Comparison of ENCODE assay signal across 8 mouse cellular contexts in the genomic region with DNA sequence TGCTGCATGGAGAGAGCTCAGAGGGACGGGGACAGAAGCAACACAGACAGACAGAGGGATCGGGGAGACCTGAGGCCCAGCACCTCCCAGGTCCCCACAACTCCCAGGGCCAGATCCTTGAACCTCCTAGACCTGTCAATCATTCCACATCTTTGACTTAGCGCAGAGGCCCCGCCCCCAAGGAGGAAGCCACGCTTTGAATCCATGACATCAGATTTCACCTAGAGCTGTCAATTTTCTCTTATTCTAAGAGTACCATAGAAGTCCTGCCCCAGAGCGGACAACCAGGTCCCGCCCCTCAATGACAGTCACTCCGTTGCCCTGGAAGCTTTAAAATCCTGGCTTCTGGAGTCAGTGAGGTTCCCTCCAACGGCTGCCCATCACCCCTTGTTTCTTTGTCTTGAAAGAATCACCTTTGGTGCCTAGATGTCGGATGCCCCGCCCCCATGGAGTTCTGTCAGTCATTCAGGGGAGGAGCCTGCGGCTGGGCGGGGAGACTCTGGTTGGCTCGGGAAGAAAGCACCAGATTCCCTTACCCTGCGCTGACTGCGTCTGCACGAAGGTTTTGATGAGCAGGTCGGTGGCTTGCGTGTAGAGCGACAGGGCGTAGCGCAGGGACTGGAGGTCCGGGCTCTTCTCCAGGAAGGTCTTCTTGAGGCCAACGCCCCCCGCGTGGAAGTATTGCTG. TPM values are rescaled to one million over a fixed set of nuclear protein-coding genes. Genes with fewer than 3 reads are reported as not detected.
DNase-seq lines count a peak whose midpoint lies in the region; ATAC-seq and TF ChIP-seq lines count a peak whose summit lies in the region.

No protein-coding gene starts in this region.

- DNase-seq in right cerebral cortex, postnatal 10 days (ENCODE audit: low spot score in 2 of 2), result peak; percentile 62 to 64
- DNase-seq in right cerebral cortex, postnatal 36 days (ENCODE audit: low spot score in 2 of 2), result no peak
- DNase-seq in embryo, embryonic 10 days (ENCODE audit: low spot score), result peak; percentile 79
- DNase-seq in heart, postnatal 0 days (ENCODE audit: low spot score), result no peak
- peak; percentile 59 for DNase-seq in kidney, postnatal 14 days
- DNase-seq in layer of hippocampus, adult 18-20 months (ENCODE audit: low spot score in 2 of 2), result no peak

- H3K4me3 ChIP-seq in heart, postnatal 0 days (ENCODE audit: low read depth, low read length), result no peak overlapping the region
- peak overlapping the region; percentile 64 for H3K4me3 ChIP-seq in megakaryocyte, embryonic 14.5 days (replicated peaks)
- peak overlapping the region; percentile 14; the same call in 1 of the 2 replicates for H3K4me3 ChIP-seq in stomach, embryonic 16.5 days (replicated peaks; ENCODE audit: low read length)

- peaks cover 14% of the 10 kb centered on the region for H3K4me1 ChIP-seq in heart, postnatal 0 days (ENCODE audit: control insufficient read depth, insufficient read depth)
- peaks cover 97% of the 10 kb centered on the region for H3K4me1 ChIP-seq in megakaryocyte, embryonic 14.5 days
- no peaks in the 10 kb centered on the region for H3K4me1 ChIP-seq in stomach, embryonic 16.5 days (ENCODE audit: control insufficient read depth, insufficient read depth, low read length)

- H3K9ac ChIP-seq in heart, postnatal 0 days (replicated peaks; ENCODE audit: low read depth, low read length), result no peak overlapping the region
- no peak overlapping the region for H3K9ac ChIP-seq in stomach, embryonic 16.5 days (ENCODE audit: low read length)

- no peak for TF ChIP-seq CTCF in heart, postnatal 0 days (IDR thresholded peaks at IDR 0.05; ENCODE audit: low read depth)

- H3K4me2 ChIP-seq in heart, postnatal 0 days (ENCODE audit: low read depth, low read length), result peak overlapping the region; percentile 19
- H3K4me2 ChIP-seq in stomach, embryonic 16.5 days (ENCODE audit: low read depth, low read length), result peak overlapping the region; percentile 42

- 4% methylated on average over 26 of the region's 26 CpGs for whole genome bisulfite sequencing in heart, postnatal 0 days
- 4% methylated on average over 26 of the region's 26 CpGs for WGBS in stomach, embryonic 16.5 days

- no peaks in the 10 kb centered on the region for H3K9me3 ChIP-seq in heart, postnatal 0 days (replicated peaks; ENCODE audit: control insufficient read depth, low read length)
- H3K9me3 ChIP-seq in megakaryocyte, embryonic 14.5 days, result no peaks in the 10 kb centered on the region
- no peaks in the 10 kb centered on the region for H3K9me3 ChIP-seq in stomach, embryonic 16.5 days (replicated peaks; ENCODE audit: control insufficient read depth, low read length)

- no peak overlapping the region for H3K27ac ChIP-seq in heart, postnatal 0 days (ENCODE audit: low read depth)
- H3K27ac ChIP-seq in stomach, embryonic 16.5 days (ENCODE audit: low read length), result no peak overlapping the region

- H3K27me3 ChIP-seq in heart, postnatal 0 days (ENCODE audit: control insufficient read depth, insufficient read depth, low read length), result peaks cover 43% of the 10 kb centered on the region
- H3K27me3 ChIP-seq in megakaryocyte, embryonic 14.5 days (replicated peaks), result peaks cover 14% of the 10 kb centered on the region
- peaks cover 6% of the 10 kb centered on the region; the same call in 1 of the 2 replicates for H3K27me3 ChIP-seq in stomach, embryonic 16.5 days (ENCODE audit: control insufficient read depth, insufficient read depth, low read length)

- ATAC-seq in heart, postnatal 0 days (ENCODE audit: insufficient read depth, low read depth), result no peak
- ATAC-seq in stomach, embryonic 16.5 days (ENCODE audit: insufficient read depth, low FRiP score), result no peak; the same call in 1 of the 2 replicates

- no peaks in the 10 kb centered on the region for H3K36me3 ChIP-seq in heart, postnatal 0 days (replicated peaks; ENCODE audit: control insufficient read depth, insufficient read depth, low read length)
- H3K36me3 ChIP-seq in megakaryocyte, embryonic 14.5 days (replicated peaks; ENCODE audit: low read length), result peaks cover 40% of the 10 kb centered on the region
- H3K36me3 ChIP-seq in stomach, embryonic 16.5 days (ENCODE audit: control insufficient read depth, insufficient read depth, low read length), result no peaks in the 10 kb centered on the region

- no peak for TF ChIP-seq EP300 in heart, postnatal 0 days (IDR thresholded peaks at IDR 0.05; ENCODE audit: low read depth)

RNA-seq across cellular contexts. Expression of a gene that starts 23.3 kb away (rescaled TPM):
- total RNA-seq in heart, postnatal 0 days (2014; rRNA removed; ENCODE audit: low replicate concordance), result 84.1 and 108 TPM in 2 replicates
- 32.7 and 35.4 TPM in 2 replicates for polyA plus RNA-seq in heart, postnatal 0 days (2015; fragmentation: Nextera tagmentation; extraction: Ambion mirVana)
- 14.0 and 14.8 TPM in 2 replicates for polyA plus RNA-seq in megakaryocyte, embryonic 14.5 days (2012; ENCODE audit: insufficient read depth, low replicate concordance)
- polyA plus RNA-seq in stomach, embryonic 16.5 days (2015; fragmentation: Nextera tagmentation; extraction: Ambion mirVana), result 60.1 and 69.2 TPM in 2 replicates
- 10 to 100 TPM; 53.7 to 54.1 TPM for total RNA-seq in layer of hippocampus, adult 18-20 months (2021)

RNA-seq across cellular contexts. Expression of a gene that starts 36.7 kb away (rescaled TPM):
- 0.04 and 12.6 TPM in 2 replicates for total RNA-seq in heart, postnatal 0 days (2014; rRNA removed; ENCODE audit: low replicate concordance)
- polyA plus RNA-seq in heart, postnatal 0 days (2015; fragmentation: Nextera tagmentation; extraction: Ambion mirVana), result 0.59 and 1.6 TPM in 2 replicates
- 2.5 and 27.1 TPM in 2 replicates for polyA plus RNA-seq in megakaryocyte, embryonic 14.5 days (2012; ENCODE audit: insufficient read depth, low replicate concordance)
- 3.2 and 4.0 TPM in 2 replicates for polyA plus RNA-seq in stomach, embryonic 16.5 days (2015; fragmentation: Nextera tagmentation; extraction: Ambion mirVana)
- total RNA-seq in layer of hippocampus, adult 18-20 months (2021), result 1 to 10 TPM; 2.5 to 3.1 TPM

RNA-seq across cellular contexts. Expression of a gene that starts 37.4 kb away (rescaled TPM):
- total RNA-seq in heart, postnatal 0 days (2014; rRNA removed; ENCODE audit: low replicate concordance), result 0.57 and 1.2 TPM in 2 replicates
- polyA plus RNA-seq in heart, postnatal 0 days (2015; fragmentation: Nextera tagmentation; extraction: Ambion mirVana), result 0.51 and 0.60 TPM in 2 replicates
- 8.9 and 10.8 TPM in 2 replicates for polyA plus RNA-seq in megakaryocyte, embryonic 14.5 days (2012; ENCODE audit: insufficient read depth, low replicate concordance)
- polyA plus RNA-seq in stomach, embryonic 16.5 days (2015; fragmentation: Nextera tagmentation; extraction: Ambion mirVana), result 1.1 and 1.2 TPM in 2 replicates
- 100 to 1,000 TPM; 226 to 246 TPM for total RNA-seq in layer of hippocampus, adult 18-20 months (2021)

RNA-seq across cellular contexts. Expression of a gene that starts 42.0 kb away (rescaled TPM):
- total RNA-seq in heart, postnatal 0 days (2014; rRNA removed; ENCODE audit: low replicate concordance), result 14.6 and 16.9 TPM in 2 replicates
- 5.7 and 5.8 TPM in 2 replicates for polyA plus RNA-seq in heart, postnatal 0 days (2015; fragmentation: Nextera tagmentation; extraction: Ambion mirVana)
- 209 and 434 TPM in 2 replicates for polyA plus RNA-seq in megakaryocyte, embryonic 14.5 days (2012; ENCODE audit: insufficient read depth, low replicate concordance)
- 9.3 and 9.5 TPM in 2 replicates for polyA plus RNA-seq in stomach, embryonic 16.5 days (2015; fragmentation: Nextera tagmentation; extraction: Ambion mirVana)
- 1 to 10 TPM; 3.7 to 4.4 TPM for total RNA-seq in layer of hippocampus, adult 18-20 months (2021)

RNA-seq across cellular contexts. Expression of a gene that starts 42.1 kb away (rescaled TPM):
- total RNA-seq in heart, postnatal 0 days (2014; rRNA removed; ENCODE audit: low replicate concordance), result 333 and 425 TPM in 2 replicates
- polyA plus RNA-seq in heart, postnatal 0 days (2015; fragmentation: Nextera tagmentation; extraction: Ambion mirVana), result 210 and 212 TPM in 2 replicates
- polyA plus RNA-seq in megakaryocyte, embryonic 14.5 days (2012; ENCODE audit: insufficient read depth, low replicate concordance), result 330 and 634 TPM in 2 replicates
- polyA plus RNA-seq in stomach, embryonic 16.5 days (2015; fragmentation: Nextera tagmentation; extraction: Ambion mirVana), result 200 and 206 TPM in 2 replicates
- total RNA-seq in layer of hippocampus, adult 18-20 months (2021), result 10 to 100 TPM; 32.0 to 33.1 TPM

Comparison
In these comparisons a context has a peak if more than half of its experiments do, and no peak if none do; other contexts are left out.
1. DNase-seq: peak in right cerebral cortex, postnatal 10 days (2 of 2), embryo, embryonic 10 days (single experiment) and kidney, postnatal 14 days (single experiment); none in right cerebral cortex, postnatal 36 days (0 of 2), heart, postnatal 0 days (single experiment) and layer of hippocampus, adult 18-20 months (0 of 2).